Mouse (Mus musculus) embryonic facial prominence, embryonic 11.5 days (tissue): ENCODE results near the gene Phf3. TPM values are rescaled to one million over a fixed set of nuclear protein-coding genes. Genes with fewer than 3 reads are reported as not detected.

Source experiments
- ATAC-seq: fragments of 200-750 bp; cut with Nextera tagmentation; replicated peaks from 2 replicates; pipeline ENCODE4 v1.8.0; 2017; ENCODE audit warnings: low read depth; ENCODE audit not compliant: insufficient number of reproducible peaks, low FRiP score, low TSS enrichment
- DNase-seq: peaks from one replicate; pipeline ENCODE4 v3.0.0-alpha.2; 2015; ENCODE audit warnings: low spot score
- H3K27ac ChIP-seq: fragments of 300-500 bp; sonication (generic); replicated peaks from 2 replicates; pipeline ENCODE4 v1.5.1; 2014; ENCODE audit warnings: mild to moderate bottlenecking, low read depth, low read length, control low read depth
- H3K27me3 ChIP-seq: fragments of 300-500 bp; sonication (generic); 2 replicates; pipeline ENCODE4 v1.6.1; 2014; ENCODE audit warnings: mild to moderate bottlenecking, low read length, moderate library complexity, mixed read lengths; ENCODE audit not compliant: control insufficient read depth, insufficient read depth
- H3K36me3 ChIP-seq: fragments of 300-500 bp; sonication (generic); replicated peaks from 2 replicates; pipeline ENCODE4 v1.6.1; 2014; ENCODE audit warnings: low read depth, mild to moderate bottlenecking, low read length, moderate library complexity, mixed read lengths; ENCODE audit not compliant: control insufficient read depth, insufficient read depth
- H3K4me1 ChIP-seq: fragments of 300-500 bp; sonication (generic); 2 replicates; pipeline ENCODE4 v1.6.1; 2014; ENCODE audit warnings: low read length, mixed read lengths; ENCODE audit not compliant: control insufficient read depth, insufficient read depth
- H3K4me2 ChIP-seq: fragments of 300-500 bp; sonication (generic); 2 replicates; pipeline ENCODE4 v1.6.1; 2014; ENCODE audit warnings: low read depth, mild to moderate bottlenecking, control low read depth, low read length, moderate library complexity
- H3K4me3 ChIP-seq: fragments of 300-500 bp; sonication (generic); 2 replicates; pipeline ENCODE4 v1.5.1; 2014; ENCODE audit warnings: low read depth, low read length, control low read depth
- H3K9ac ChIP-seq: fragments of 300-500 bp; sonication (generic); replicated peaks from 2 replicates; pipeline ENCODE4 v1.6.1; 2014; ENCODE audit warnings: mild to moderate bottlenecking, control low read depth, low read length
- H3K9me3 ChIP-seq: fragments of 300-500 bp; sonication (generic); replicated peaks from 2 replicates; pipeline ENCODE4 v1.6.1; 2016; ENCODE audit warnings: mild to moderate bottlenecking, low read length, inconsistent platforms, mixed read lengths; ENCODE audit not compliant: control insufficient read depth
- WGBS: fragments of 180-500 bp; shearing (Covaris S2); extraction: QIAGEN DNeasy Blood & Tissue Kit; methylation state at CpG from one replicate; pipeline ENCODE4 v1.1.7; 2014; 5-methylcytosine and 5-hydroxymethylcytosine counted together
- polyA plus RNA-seq: library from polyadenylated mRNA; unstranded; fragments of >200 nt; fragmentation: Nextera tagmentation; extraction: Ambion mirVana; gene quantifications from 2 replicates; pipeline ENCODE4 v1.2.1, GENCODE M21; 2014

Phf3 gene
- polyA plus RNA-seq, 1 experiment from 2014 or later, result 44.9 TPM

GRCm38 (mm10) chr1:30792935-30793334 lies 80.8 kb downstream of the Phf3 start:
- Histone ChIP-seq H3K9me3 (no peaks in the 10 kb centered on the region), H3K4me2 (no peak overlapping the region), H3K9ac (no peak overlapping the region), H3K4me1 (no peaks in the 10 kb centered on the region), H3K36me3 (no peaks in the 10 kb centered on the region), H3K27me3 (no peaks in the 10 kb centered on the region), H3K27ac (no peak overlapping the region), H3K4me3 (no peak overlapping the region)
- 66% methylated on average over 5 of the region's 5 CpGs for WGBS
- ATAC-seq, result no peak
- no peak for DNase-seq

GRCm38 (mm10) chr1:30790220-30790619 lies 83.5 kb downstream of the Phf3 start:
- H3K9ac ChIP-seq, result no peak overlapping the region
- no peak overlapping the region for H3K4me2 ChIP-seq
- H3K36me3 ChIP-seq, result no peaks in the 10 kb centered on the region
- H3K27ac ChIP-seq, result no peak overlapping the region
- H3K4me1 ChIP-seq, result no peaks in the 10 kb centered on the region
- DNase-seq (no peak), ATAC-seq (no peak)
- 78% methylated on average over 1 of the region's 1 CpGs for WGBS
- no peaks in the 10 kb centered on the region for H3K27me3 ChIP-seq
- H3K4me3 ChIP-seq, result no peak overlapping the region
- no peaks in the 10 kb centered on the region for H3K9me3 ChIP-seq

- Histone ChIP-seq H3K9ac (no peak overlapping the region), H3K36me3 (no peaks in the 10 kb centered on the region), H3K9me3 (no peaks in the 10 kb centered on the region), H3K27me3 (no peaks in the 10 kb centered on the region), H3K4me2 (no peak overlapping the region), H3K27ac (no peak overlapping the region), H3K4me1 (no peaks in the 10 kb centered on the region), H3K4me3 (no peak overlapping the region)
- ATAC-seq (no peak), DNase-seq (no peak)
- WGBS, result 88% methylated on average over 1 of the region's 1 CpGs
Observed at GRCm38 (mm10) chr1:30789689-30790088, 84.0 kb downstream of the Phf3 start.

- H3K4me3 ChIP-seq, result no peak overlapping the region
- H3K27me3 ChIP-seq, result no peaks in the 10 kb centered on the region
- H3K4me1 ChIP-seq, result no peaks in the 10 kb centered on the region
- DNase-seq (no peak), ATAC-seq (no peak)
- H3K36me3 ChIP-seq, result no peaks in the 10 kb centered on the region
- no peak overlapping the region for H3K27ac ChIP-seq
- H3K4me2 ChIP-seq, result no peak overlapping the region
- 82% methylated on average over 2 of the region's 2 CpGs for WGBS
- no peak overlapping the region for H3K9ac ChIP-seq
- H3K9me3 ChIP-seq, result no peaks in the 10 kb centered on the region
Observed at GRCm38 (mm10) chr1:30789001-30789400, 84.7 kb downstream of the Phf3 start.

- no peak for ATAC-seq
- H3K9ac ChIP-seq, result no peak overlapping the region
- H3K27me3 ChIP-seq, result no peaks in the 10 kb centered on the region
- no peak overlapping the region for H3K4me2 ChIP-seq
- no peak overlapping the region for H3K4me3 ChIP-seq
- no peaks in the 10 kb centered on the region for H3K36me3 ChIP-seq
- no peaks in the 10 kb centered on the region for H3K4me1 ChIP-seq
- 92% methylated on average over 9 of the region's 9 CpGs for WGBS
- no peak overlapping the region for H3K27ac ChIP-seq
- no peaks in the 10 kb centered on the region for H3K9me3 ChIP-seq
- no peak for DNase-seq
Observed at GRCm38 (mm10) chr1:30786583-30786982, 87.1 kb downstream of the Phf3 start.

- ATAC-seq (no peak), DNase-seq (no peak)
- WGBS, result 80% methylated on average over 6 of the region's 6 CpGs
- H3K4me3 ChIP-seq, result no peak overlapping the region
- no peaks in the 10 kb centered on the region for H3K27me3 ChIP-seq
- no peak overlapping the region for H3K27ac ChIP-seq
- H3K4me2 ChIP-seq, result no peak overlapping the region
- no peaks in the 10 kb centered on the region for H3K9me3 ChIP-seq
- no peaks in the 10 kb centered on the region for H3K4me1 ChIP-seq
- H3K36me3 ChIP-seq, result no peaks in the 10 kb centered on the region
- no peak overlapping the region for H3K9ac ChIP-seq
Observed at GRCm38 (mm10) chr1:30783741-30784140, 90.0 kb downstream of the Phf3 start.

GRCm38 (mm10) chr1:30780293-30780692 lies 93.4 kb downstream of the Phf3 start:
- no peaks in the 10 kb centered on the region for H3K9me3 ChIP-seq
- H3K36me3 ChIP-seq, result no peaks in the 10 kb centered on the region
- no peak for ATAC-seq
- H3K27ac ChIP-seq, result no peak overlapping the region
- no peak overlapping the region for H3K4me3 ChIP-seq
- H3K9ac ChIP-seq, result no peak overlapping the region
- H3K4me2 ChIP-seq, result no peak overlapping the region
- no peaks in the 10 kb centered on the region for H3K27me3 ChIP-seq
- peak; percentile 46 for DNase-seq
- 40% methylated on average over 6 of the region's 6 CpGs for WGBS
- no peaks in the 10 kb centered on the region for H3K4me1 ChIP-seq

- Histone ChIP-seq H3K27me3 (no peaks in the 10 kb centered on the region), H3K9me3 (no peaks in the 10 kb centered on the region), H3K27ac (no peak overlapping the region), H3K36me3 (no peaks in the 10 kb centered on the region), H3K4me1 (no peaks in the 10 kb centered on the region), H3K4me2 (no peak overlapping the region), H3K4me3 (no peak overlapping the region), H3K9ac (no peak overlapping the region)
- ATAC-seq (no peak), DNase-seq (no peak)
- WGBS, result 87% methylated on average over 3 of the region's 3 CpGs
Observed at GRCm38 (mm10) chr1:30779562-30779961, 94.2 kb downstream of the Phf3 start.
